Mouse (Mus musculus) liver, adult 2 months (tissue): ENCODE measurements at regions not wholly inside any gene's neighbourhood (a gene's known extent, or its start where the extent isn't known, plus 50 kb on each side); places are given as distances from the start of the nearest gene placed in this dataset.

ENCODE experiments used
- DNase-seq: peaks from one replicate; pipeline ENCODE4 v3.0.0-alpha.2; 2011; ENCODE audit warnings: low read depth, low spot score; ENCODE audit errors: extremely low read depth
- H3K27ac ChIP-seq: fragments of 200-500 bp; replicated peaks from 2 replicates; pipeline ENCODE4 v1.5.1; 2012; ENCODE audit warnings: low read depth, mild to moderate bottlenecking, control low read depth, inconsistent platforms, low read length; ENCODE audit not compliant: insufficient read depth
- H3K27me3 ChIP-seq: fragments of 200-500 bp; 2 replicates; pipeline ENCODE4 v1.6.1; 2012; ENCODE audit warnings: mild to moderate bottlenecking, moderate library complexity, low read length, inconsistent platforms; ENCODE audit not compliant: control insufficient read depth, insufficient read depth
- H3K36me3 ChIP-seq: fragments of 200-500 bp; 2 replicates; pipeline ENCODE4 v1.6.1; 2012; ENCODE audit warnings: low read length, inconsistent platforms; ENCODE audit not compliant: control insufficient read depth, insufficient read depth
- H3K4me1 ChIP-seq: fragments of 200-500 bp; 2 replicates; pipeline ENCODE4 v1.6.1; 2011; ENCODE audit warnings: low read length; ENCODE audit not compliant: control insufficient read depth, insufficient read depth
- H3K4me3 ChIP-seq: fragments of 200-500 bp; 2 replicates; pipeline ENCODE4 v1.5.1; 2011; ENCODE audit warnings: low read depth, mild to moderate bottlenecking, control low read depth, low read length, moderate library complexity; ENCODE audit not compliant: insufficient read depth
- H3K79me2 ChIP-seq: fragments of 200-500 bp; 2 replicates; pipeline ENCODE4 v1.6.1; 2012; ENCODE audit warnings: inconsistent platforms, mild to moderate bottlenecking, low read length, moderate library complexity; ENCODE audit not compliant: control insufficient read depth, insufficient read depth
- H3K9ac ChIP-seq: fragments of 200-500 bp; 2 replicates; pipeline ENCODE4 v1.6.1; 2012; ENCODE audit warnings: low read depth, mild to moderate bottlenecking, control low read depth, inconsistent platforms, low read length
- CTCF ChIP-seq: fragments of 200-500 bp; IDR thresholded peaks from 2 replicates; pipeline ENCODE4 v1.5.1; 2011; ENCODE audit warnings: low read depth, low read length, control low read depth
- POLR2A ChIP-seq: fragments of 200-500 bp; IDR thresholded peaks from 2 replicates; pipeline ENCODE4 v1.6.1; 2011; ENCODE audit warnings: low read length, control low read depth; ENCODE audit not compliant: insufficient read depth; ENCODE audit errors: extremely low read depth
- WGBS: fragments of 180-500 bp; shearing (Covaris S2); methylation state at CpG from one replicate; pipeline ENCODE4 v1.1.7; 2018; 5-methylcytosine and 5-hydroxymethylcytosine counted together

GRCm38 (mm10) chr11:44348308-44348707 is 51.6 kb upstream of the Il12b start:
- H3K4me1 ChIP-seq = no peaks in the 10 kb centered on the region
- no peak for DNase-seq
- 80% methylated on average over 3 of the region's 3 CpGs for whole genome bisulfite sequencing
- no peaks in the 10 kb centered on the region for H3K79me2 ChIP-seq
- no peak overlapping the region for H3K4me3 ChIP-seq
- TF ChIP-seq CTCF (no peak), POLR2A (no peak)
- H3K27ac ChIP-seq = no peak overlapping the region
- H3K36me3 ChIP-seq = no peaks in the 10 kb centered on the region
- H3K9ac ChIP-seq = no peak overlapping the region
- H3K27me3 ChIP-seq = no peaks in the 10 kb centered on the region

GRCm38 (mm10) chr11:44349546-44349945 is 50.3 kb upstream of the Il12b start:
- TF ChIP-seq POLR2A (no peak), CTCF (no peak)
- H3K4me3 ChIP-seq = no peak overlapping the region
- peak; percentile 3 for DNase-seq

More at GRCm38 (mm10) chr11:44349546-44349945, 50.3 kb upstream of the Il12b start:
- H3K27ac ChIP-seq = no peak overlapping the region
- H3K36me3 ChIP-seq = no peaks in the 10 kb centered on the region
- H3K9ac ChIP-seq = no peak overlapping the region
- H3K79me2 ChIP-seq = no peaks in the 10 kb centered on the region
- no peaks in the 10 kb centered on the region for H3K4me1 ChIP-seq
- H3K27me3 ChIP-seq = no peaks in the 10 kb centered on the region
- whole genome bisulfite sequencing = 82% methylated on average over 8 of the region's 8 CpGs
